Mouse (Mus musculus): ENCODE results near the gene Stpg4.

Gene Stpg4

DNA sequence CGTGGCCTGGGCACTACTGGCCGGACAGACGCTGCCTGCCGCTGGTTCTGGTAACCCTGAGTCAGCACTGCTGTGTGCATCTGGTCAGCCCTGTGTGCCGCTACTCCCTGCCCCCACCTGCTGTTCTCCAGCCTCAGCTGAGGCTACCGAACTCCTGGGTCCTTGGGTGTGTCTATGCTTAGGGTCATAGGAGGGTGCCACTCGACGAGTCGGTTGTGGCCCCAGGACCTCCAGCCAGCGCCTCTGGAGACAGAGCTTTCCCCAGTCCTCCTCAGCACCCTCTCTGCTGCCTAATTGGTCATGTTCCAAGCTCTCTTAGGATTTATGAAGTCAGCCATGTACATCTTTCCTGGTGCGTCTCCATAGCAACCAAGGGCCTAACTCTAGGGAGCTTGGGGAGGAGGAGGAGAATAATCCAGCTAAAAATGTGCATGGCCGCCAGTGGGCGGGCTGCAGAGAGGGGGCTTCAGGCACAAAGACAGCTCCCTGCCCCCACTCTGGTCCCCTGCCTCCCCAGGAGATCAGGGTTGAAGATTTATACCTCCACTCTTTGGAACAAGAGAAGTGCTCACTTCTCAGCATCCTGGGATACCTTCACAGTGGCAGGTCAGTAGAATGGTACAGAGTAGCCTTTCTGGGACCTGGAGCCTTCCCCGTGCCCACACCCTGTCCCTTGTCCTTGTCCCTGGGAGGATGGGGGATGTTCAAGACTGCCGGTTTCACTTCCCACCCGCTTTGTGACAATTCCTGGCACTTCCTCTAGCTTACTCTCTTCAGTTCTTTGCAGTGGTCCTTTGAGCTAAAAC, 49.0 kb downstream of the Stpg4 start:
- no peak for DNase-seq (ENCODE audit: low spot score in 2 of 2)

- DNase-seq (ENCODE audit: low spot score in 2 of 2): no peak
Measured at GRCm38 (mm10) chr17:87377536-87377935, 50.0 kb downstream of the Stpg4 start.

DNA sequence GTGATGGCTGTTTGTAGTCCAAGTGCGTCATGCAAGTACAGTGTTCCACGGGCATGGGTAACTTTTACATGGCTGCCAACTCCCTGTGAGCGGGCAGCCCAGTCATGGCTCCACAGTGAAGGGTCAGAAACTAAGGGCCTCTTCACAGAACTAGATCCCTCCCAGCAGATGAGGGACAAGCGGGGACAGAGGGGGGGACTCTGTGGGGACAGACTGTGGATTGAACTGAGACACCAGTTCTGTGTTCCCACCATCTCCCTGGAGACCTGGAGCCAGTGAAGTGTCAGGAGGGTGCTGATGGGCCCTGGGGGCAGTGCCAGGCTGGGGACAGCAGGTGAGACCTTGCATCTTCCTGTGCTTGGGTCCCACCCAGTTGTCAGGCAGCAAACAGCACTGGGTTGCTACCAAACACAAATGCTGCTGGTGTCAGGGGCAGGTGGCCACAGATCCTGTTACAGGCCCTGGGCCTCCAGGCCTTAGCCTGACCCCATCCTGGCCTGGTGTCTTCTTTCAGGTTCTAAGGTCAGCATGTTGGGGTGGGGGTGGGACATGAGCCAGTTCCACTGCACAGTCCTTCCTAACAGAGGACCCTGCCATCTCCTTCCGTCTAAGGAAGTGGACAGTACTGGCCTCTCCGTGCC, 50.6 kb downstream of the Stpg4 start:
- DNase-seq (ENCODE audit: low spot score in 2 of 2): no peak

DNA sequence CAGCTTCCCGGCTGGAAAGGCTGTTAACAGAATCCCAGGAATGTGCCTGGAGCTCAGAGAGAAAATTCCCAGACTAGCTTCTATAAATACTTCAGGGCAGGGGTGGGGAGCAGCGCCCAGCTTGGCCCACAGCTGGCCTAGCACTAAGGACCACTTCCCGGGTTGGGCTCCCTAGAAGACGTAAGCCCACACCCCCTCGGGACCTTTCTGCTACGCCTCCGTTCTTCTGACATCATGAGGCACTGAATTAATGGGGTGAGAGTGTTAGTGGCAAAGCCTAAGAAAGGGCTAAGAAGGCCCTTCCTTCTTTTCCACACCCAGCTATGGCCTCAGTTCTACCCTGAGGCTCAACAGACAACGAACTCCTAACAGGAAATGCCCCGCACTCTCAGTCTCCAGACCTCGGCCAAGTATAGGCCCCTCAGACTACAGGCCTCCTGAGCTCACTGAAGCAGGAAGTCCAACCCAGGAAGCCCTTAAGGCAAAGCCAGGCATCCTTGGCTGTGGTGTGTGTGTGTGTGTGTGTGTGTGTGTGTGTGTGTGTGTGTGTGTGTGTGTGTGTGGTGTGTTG, 51.5 kb downstream of the Stpg4 start:
- no peak for DNase-seq (ENCODE audit: low spot score in 2 of 2)

- no peak for DNase-seq (ENCODE audit: low spot score in 2 of 2)
Measured at GRCm38 (mm10) chr17:87373327-87373726, 54.2 kb downstream of the Stpg4 start.

DNA sequence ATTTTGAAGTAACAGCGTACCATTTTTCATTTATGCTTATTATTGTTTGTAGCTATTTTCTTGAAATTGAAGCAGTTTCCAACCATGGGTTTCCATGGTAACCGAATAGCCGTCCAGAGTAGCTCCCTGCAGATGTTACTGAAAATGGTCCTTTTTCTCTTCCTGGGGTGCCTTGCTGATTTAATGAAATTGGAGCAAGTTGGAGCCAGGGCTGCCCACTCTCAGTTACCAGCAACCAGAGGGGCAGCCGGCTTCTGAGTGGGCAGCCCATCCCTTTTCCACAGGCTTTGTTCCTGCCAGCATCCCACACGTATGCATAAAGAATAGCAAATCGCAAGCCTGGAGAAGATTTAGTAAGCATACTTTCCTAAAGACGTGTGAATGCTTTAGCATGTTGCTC, 55.4 kb downstream of the Stpg4 start:
- DNase-seq (ENCODE audit: low spot score in 2 of 2): no peak

DNA sequence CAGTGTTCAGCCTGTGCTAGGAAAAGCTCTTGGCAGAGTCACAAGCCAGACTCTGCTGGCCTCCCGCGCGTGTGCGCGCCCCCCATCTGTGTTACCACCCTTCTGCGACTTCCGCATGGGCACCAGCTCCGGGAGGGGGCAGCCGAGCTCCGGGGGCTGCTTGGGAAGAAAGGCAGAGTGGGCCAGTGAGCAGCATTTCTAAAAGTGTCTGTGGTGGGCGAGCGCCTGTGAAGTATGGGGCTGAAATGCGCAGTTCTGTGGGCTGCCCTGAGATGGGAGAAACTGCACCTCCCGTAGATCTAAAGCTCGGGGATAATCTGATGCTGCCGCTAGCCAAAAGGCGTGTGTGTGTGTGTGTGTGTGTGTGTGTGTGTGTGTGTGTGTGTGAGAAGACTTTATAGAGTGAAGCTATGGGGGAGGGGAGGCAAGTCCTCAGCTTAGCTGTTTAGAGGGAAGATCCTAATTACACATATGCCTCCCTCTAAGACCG, 58.2 kb downstream of the Stpg4 start:
- DNase-seq (ENCODE audit: low spot score in 2 of 2): no peak

GRCm38 (mm10) chr17:87368481-87368880, 59.1 kb downstream of the Stpg4 start:
- DNase-seq (ENCODE audit: low spot score in 2 of 2): no peak

DNA sequence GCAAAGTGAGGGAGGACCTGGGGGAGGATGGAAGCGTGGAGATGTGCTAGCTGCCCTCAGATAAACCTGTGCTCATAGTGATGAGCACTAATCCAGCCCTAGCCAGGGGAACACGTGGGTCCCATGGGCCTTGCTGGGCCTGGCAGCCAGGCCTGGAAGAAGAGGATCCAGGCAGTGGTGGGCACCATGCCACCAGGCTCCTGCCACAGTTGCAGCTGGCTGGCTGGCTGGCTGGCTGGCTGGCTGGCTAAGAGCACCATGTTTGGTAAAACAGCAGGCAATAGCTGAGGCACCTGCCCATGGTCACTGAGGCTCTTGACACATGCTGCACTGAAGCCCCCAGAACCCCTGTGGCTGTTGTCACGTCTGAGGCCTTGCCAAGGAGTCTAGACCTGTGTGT, 59.9 kb downstream of the Stpg4 start:
- no peak for DNase-seq (ENCODE audit: low spot score in 2 of 2)

DNA sequence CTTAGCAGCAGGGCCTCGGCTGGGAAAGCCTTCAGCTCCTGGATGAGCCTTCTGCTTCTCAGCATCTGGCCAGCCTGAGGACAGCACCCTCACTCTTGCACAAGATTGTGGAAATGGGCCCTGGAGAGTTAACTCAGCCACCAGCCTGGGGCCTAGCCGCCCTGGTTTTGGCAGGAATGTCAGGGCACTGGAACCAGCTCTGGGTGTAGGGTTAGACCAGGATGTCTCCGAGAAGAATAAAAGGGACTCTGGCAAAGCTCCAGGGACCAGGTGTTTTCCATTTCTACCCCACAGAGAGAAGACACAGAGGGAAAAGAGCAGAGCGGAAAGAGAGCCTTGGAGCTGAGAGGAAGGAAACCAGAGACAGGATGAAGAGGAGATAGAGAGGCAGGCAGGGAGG, 60.3 kb downstream of the Stpg4 start:
- DNase-seq (ENCODE audit: low spot score in 2 of 2): no peak

GRCm38 (mm10) chr17:87366520-87366919, 61.0 kb downstream of the Stpg4 start:
- DNase-seq (ENCODE audit: low spot score in 2 of 2): no peak

- no peak for DNase-seq (ENCODE audit: low spot score in 2 of 2)
Measured at GRCm38 (mm10) chr17:87365268-87365667, 62.3 kb downstream of the Stpg4 start.

DNA sequence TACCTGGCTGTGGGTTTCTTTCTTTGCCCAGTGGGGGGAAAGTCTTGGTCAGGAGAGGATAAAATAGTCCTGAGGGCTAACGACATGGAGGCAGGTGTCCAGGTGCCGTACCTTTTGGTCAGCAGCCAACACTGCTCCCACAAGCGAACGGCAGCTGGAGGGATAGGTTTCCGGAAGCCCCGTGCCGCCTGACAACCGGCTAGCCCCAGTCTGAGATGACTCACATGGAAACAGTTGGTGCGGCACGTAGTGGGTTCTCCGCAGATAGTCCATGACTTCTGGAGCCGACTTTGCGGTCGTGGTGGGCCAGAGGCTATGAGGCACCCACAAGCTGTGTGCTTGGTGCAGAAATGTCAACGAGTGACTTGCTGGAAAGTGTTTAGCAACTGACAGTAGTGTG, 63.4 kb downstream of the Stpg4 start:
- DNase-seq (ENCODE audit: low spot score in 2 of 2): no peak

GRCm38 (mm10) chr17:87361132-87361531, 66.4 kb downstream of the Stpg4 start:
- no peak for DNase-seq (ENCODE audit: low spot score in 2 of 2)

DNA sequence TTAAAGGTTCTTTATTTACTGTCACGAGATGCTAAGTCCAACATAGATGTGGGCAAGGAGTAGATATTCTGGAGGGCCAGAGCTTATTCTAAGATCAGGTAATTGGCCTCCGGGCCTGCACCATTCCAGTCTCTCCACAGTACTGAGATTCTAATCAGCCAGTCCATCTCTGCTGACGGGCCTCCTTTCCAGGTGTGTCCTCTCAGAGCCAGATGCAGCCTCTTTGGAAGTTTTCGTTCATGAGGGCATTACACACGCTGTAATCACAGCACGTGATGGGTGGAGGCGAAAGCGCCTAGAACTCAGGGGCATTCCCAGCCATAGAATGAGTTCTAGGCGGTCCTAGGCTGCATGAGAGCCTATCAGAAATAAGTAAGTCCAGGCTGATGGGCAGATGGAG, 70.0 kb downstream of the Stpg4 start:
- no peak for DNase-seq (ENCODE audit: low spot score in 2 of 2)

- no peak for DNase-seq (ENCODE audit: low spot score in 2 of 2)
Measured at GRCm38 (mm10) chr17:87356261-87356660, 71.3 kb downstream of the Stpg4 start.

DNA sequence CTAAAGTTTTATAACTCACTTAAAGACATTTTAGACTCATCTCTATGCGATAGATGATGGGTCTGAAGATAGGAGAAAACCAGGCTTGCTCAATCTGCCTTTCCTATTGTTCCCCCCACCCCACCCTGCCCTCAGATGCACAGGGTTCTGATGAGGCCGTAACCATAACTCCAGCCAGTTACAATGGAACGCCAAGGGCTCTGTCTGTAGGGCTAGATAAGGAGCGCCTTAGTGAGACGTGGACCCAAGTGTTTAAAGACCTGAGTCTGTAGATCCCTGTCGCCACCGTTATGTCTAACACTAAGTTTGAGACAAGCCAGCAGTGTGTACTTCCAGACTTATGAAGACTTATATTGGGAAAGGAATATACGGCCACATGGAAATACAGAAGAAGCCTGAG, 72.1 kb downstream of the Stpg4 start:
- no peak for DNase-seq (ENCODE audit: low spot score in 2 of 2)

DNA sequence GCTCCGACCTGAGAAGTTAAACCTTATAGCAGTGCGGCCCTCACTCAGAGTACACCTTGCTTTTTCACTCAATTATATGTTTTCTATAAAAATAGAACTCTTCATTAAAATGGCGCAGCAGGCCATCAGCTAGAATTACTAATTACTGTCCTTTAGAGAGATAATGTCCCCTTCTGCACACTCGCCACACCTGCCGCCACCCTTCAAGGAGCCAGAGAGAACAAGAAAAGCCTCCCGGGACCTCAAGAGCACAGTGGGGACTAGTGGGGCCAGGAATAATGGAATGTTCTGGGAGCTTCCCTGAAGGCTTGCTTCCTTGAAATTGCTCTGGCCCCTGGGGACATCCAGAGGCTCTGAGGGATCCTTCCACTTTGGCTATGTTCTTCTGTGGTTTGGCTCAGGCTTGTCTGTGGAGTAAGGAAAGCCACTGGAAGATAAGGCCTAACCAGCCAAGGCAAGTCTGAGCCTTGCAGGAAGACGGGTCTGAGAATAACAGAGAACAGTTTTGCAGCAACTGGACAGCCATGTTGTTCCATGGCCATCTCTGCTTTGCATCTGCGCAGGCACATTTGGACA, 73.7 kb downstream of the Stpg4 start:
- no peak for DNase-seq (ENCODE audit: low spot score in 2 of 2)

DNA sequence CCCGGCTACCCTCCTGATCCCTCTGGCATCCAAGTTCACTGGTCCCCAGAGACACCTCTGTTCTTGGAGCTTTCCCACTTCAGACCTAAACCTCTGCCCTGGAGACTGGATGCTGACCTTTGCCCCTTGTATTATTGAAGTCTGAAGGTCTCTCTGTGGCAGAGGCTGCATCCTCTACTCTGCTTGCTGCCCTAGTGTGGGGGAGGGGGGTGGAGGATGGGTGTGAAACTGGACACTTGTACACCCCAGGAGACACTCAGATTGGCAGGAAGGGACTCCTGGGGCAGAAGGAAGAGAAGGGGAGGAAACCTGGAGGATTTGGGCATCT, 74.7 kb downstream of the Stpg4 start:
- no peak for DNase-seq (ENCODE audit: low spot score in 2 of 2)

DNA sequence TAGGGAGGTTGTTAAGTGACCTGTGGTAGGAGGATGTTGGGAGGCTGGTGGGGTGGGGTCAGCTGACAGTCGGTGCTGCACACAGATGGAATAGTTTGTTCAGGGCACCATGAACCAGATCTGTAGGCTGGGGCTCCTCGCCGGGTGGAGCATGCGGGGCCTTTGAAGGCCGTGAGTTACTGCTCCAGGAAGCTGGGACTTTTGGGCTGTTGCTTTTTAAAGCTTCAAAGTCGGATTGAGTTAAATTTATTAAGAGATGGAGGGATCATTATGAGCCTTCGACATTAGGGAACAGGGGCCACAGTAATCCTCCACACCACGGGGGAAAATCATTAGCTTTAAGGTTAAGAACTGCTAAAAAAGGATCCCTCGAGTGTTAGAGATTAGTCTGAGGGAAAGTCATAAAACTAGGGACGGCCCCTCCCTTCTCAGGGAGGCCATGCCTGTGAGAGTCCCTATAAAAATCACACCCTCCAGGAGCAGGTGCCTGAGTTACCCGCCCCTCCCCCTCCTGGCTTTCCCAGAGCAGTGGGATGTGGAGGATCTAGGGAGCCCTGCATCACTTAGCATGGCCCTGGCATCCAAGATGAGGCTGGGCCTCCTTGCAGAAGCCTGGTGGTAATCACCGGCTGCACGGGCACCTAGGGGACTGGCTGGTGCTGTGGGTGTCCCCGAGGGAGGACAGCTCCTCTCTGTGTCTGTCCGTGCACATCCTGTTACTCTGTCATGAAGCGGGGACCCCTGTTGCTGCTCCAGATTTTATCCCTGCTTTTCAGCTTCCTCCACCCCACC, 75.2 kb downstream of the Stpg4 start:
- DNase-seq (ENCODE audit: low spot score in 2 of 2): no peak

- DNase-seq (ENCODE audit: low spot score in 2 of 2): no peak
Measured at GRCm38 (mm10) chr17:87351241-87352105, 76.1 kb downstream of the Stpg4 start.

Data from spleen, postnatal 10 days (tissue).